Comparison of ENCODE assay signal across 20 mouse cellular contexts in the genomic region with DNA sequence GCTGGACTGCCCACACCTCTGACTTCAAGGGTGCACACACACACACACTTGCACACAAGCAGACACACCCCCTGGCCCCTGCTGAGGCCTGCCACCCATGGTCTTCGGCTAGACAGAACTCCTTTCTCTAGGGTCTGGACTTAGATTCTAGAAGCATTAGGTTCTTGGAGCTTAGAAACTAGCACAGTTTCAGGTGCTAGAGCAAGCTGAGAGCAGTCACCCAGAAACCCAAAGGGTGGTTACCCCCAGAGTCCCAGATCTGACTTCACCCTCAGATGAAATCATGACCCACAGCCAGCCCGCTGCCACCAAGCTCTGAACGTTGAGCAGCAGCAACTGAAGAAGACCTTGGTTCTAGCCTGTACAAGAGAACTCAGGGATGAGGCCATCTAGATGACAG. TPM values are rescaled to one million over a fixed set of nuclear protein-coding genes. Genes with fewer than 3 reads are reported as not detected.
"Had no signal": no experiment of that assay in that cellular context is flagged by ENCODE, and none has a peak within 500 bp of the region (broad histone marks: within the 10 kb centered on the region; RNA-seq: fewer than 3 reads in every experiment).

No protein-coding gene starts in this region.

- ATAC-seq: intestine, embryonic 16.5 days; liver, embryonic 12.5 days; midbrain, embryonic 13.5 days; midbrain, embryonic 16.5 days had no signal

- H3K9me3 ChIP-seq: limb, embryonic 15.5 days; liver, embryonic 12.5 days; liver, embryonic 15.5 days; neural tube, embryonic 13.5 days had no signal

- H3K27ac ChIP-seq: limb, embryonic 12.5 days; limb, embryonic 15.5 days; liver, embryonic 12.5 days; liver, embryonic 15.5 days; midbrain, embryonic 10.5 days; midbrain, embryonic 13.5 days; neural tube, embryonic 13.5 days had no signal

- H3K36me3 ChIP-seq: limb, embryonic 12.5 days; limb, embryonic 15.5 days; liver, embryonic 12.5 days; liver, embryonic 15.5 days; midbrain, embryonic 13.5 days; neural tube, embryonic 13.5 days had no signal

- H3K4me2 ChIP-seq: limb, embryonic 12.5 days; limb, embryonic 15.5 days; liver, embryonic 12.5 days; liver, embryonic 15.5 days; midbrain, embryonic 13.5 days; neural tube, embryonic 13.5 days had no signal

- H3K9ac ChIP-seq: limb, embryonic 12.5 days; limb, embryonic 15.5 days; liver, embryonic 12.5 days; liver, embryonic 15.5 days; midbrain, embryonic 13.5 days; neural tube, embryonic 13.5 days had no signal

- DNase-seq: kidney, adult 18-20 months; kidney, adult 9 months; left cerebral cortex, postnatal 4 days; lung, adult 2 months; right cerebral cortex, postnatal 4 days; thymus, adult 18-20 months; thymus, postnatal 36 days had no signal

- H3K4me1 ChIP-seq: limb, embryonic 12.5 days; limb, embryonic 15.5 days; liver, embryonic 12.5 days; liver, embryonic 15.5 days; megakaryocyte, embryonic 14.5 days; midbrain, embryonic 13.5 days had no signal

- H3K4me3 ChIP-seq: limb, embryonic 12.5 days; limb, embryonic 15.5 days; liver, embryonic 12.5 days; liver, embryonic 15.5 days; megakaryocyte, embryonic 14.5 days; midbrain, embryonic 10.5 days; midbrain, embryonic 13.5 days; myocyte; neural tube, embryonic 13.5 days had no signal

RNA-seq across cellular contexts. Expression of a gene that starts 38.8 kb away (rescaled TPM):
- polyA plus RNA-seq: intestine, embryonic 16.5 days; kidney, embryonic 16.5 days; limb, embryonic 12.5 days; lung, embryonic 16.5 days had no signal
